Mouse (Mus musculus) myocyte (in vitro differentiated cells): Measurements from ENCODE around the gene Traf3ip1.

Source experiments
- E2F4 ChIP-seq: IDR thresholded peaks from one replicate; pipeline ENCODE4 v1.6.1; 2011; ENCODE audit warnings: mild to moderate bottlenecking, control low read depth, moderate library complexity; ENCODE audit not compliant: insufficient read depth
- MAX ChIP-seq: IDR thresholded peaks from one replicate; pipeline ENCODE4 v1.6.1; 2011; ENCODE audit warnings: low read depth, mild to moderate bottlenecking, control low read depth
- MYOD1 ChIP-seq, 3 experiments: IDR thresholded peaks; one replicate each; pipeline ENCODE4 v1.6.1; 2011; ENCODE audit warnings: control low read depth in 2 of 3, low read depth in 2 of 3, mild to moderate bottlenecking in 2 of 3, moderate library complexity in 1 of 3; ENCODE audit not compliant: insufficient read length in 2 of 3, control insufficient read depth in 1 of 3
- MYOG ChIP-seq, 3 experiments: IDR thresholded peaks; one replicate each; pipeline ENCODE4 v1.6.1; 2011; ENCODE audit warnings: control low read depth in 2 of 3, low read depth in 2 of 3, mild to moderate bottlenecking in 2 of 3; ENCODE audit not compliant: insufficient read length in 2 of 3, control insufficient read depth in 1 of 3, insufficient read depth in 1 of 3
- POLR2A ChIP-seq: IDR thresholded peaks from one replicate; pipeline ENCODE4 v1.6.1; 2011; ENCODE audit warnings: low read depth, mild to moderate bottlenecking, control low read depth, moderate library complexity; ENCODE audit not compliant: insufficient read length
- POLR2AphosphoS2 ChIP-seq: IDR thresholded peaks from one replicate; pipeline ENCODE4 v1.6.1; 2011; ENCODE audit warnings: low read depth, control low read depth; ENCODE audit not compliant: insufficient read length
- TCF12 ChIP-seq: IDR thresholded peaks from one replicate; pipeline ENCODE4 v1.6.1; 2011; ENCODE audit warnings: mild to moderate bottlenecking, control low read depth; ENCODE audit not compliant: poor library complexity, insufficient read depth, severe bottlenecking
- TCF3 ChIP-seq: IDR thresholded peaks from one replicate; pipeline ENCODE4 v1.6.1; 2011; ENCODE audit warnings: low read depth, control low read depth; ENCODE audit not compliant: insufficient read length
- USF1 ChIP-seq: IDR thresholded peaks from one replicate; pipeline ENCODE4 v1.6.1; 2011; ENCODE audit warnings: low read depth, mild to moderate bottlenecking, control low read depth, moderate library complexity

DNA sequence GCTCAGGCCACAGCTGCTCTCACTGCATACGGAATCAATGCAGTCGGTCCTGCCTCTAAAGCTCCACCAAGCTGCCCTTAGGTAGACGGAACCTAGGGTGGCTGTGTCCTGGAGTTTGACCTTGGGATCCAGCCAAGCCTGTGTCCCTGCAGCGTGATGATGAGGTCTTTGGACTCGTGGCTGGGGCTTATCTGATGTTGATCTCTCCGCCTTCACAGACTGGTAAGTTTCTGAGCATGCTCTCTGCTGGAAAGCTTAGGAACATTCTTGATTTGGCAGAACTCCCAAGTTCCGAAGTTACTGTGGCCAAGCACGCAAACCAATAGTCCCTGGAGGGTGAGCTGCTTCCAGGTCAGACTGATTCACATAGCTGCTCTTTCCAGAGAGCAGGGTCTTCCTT is 48.4 kb upstream of the Traf3ip1 start:
- TF ChIP-seq POLR2A (no peak), MAX (no peak), MYOG (IDR thresholded peaks at IDR 0.05; ENCODE audit: control insufficient read depth in 1 of 3, insufficient read depth in 1 of 3, insufficient read length in 2 of 3, low read depth in 2 of 3) (no peak), E2F4 (no peak), POLR2AphosphoS2 (no peak), MYOD1 (IDR thresholded peaks at IDR 0.05; ENCODE audit: control insufficient read depth in 1 of 3, insufficient read length in 2 of 3, low read depth in 2 of 3) (no peak), TCF3 (no peak), TCF12 (no peak), USF1 (no peak)
